ENCODE assay signal across 24 mouse cellular contexts in the genomic region with DNA sequence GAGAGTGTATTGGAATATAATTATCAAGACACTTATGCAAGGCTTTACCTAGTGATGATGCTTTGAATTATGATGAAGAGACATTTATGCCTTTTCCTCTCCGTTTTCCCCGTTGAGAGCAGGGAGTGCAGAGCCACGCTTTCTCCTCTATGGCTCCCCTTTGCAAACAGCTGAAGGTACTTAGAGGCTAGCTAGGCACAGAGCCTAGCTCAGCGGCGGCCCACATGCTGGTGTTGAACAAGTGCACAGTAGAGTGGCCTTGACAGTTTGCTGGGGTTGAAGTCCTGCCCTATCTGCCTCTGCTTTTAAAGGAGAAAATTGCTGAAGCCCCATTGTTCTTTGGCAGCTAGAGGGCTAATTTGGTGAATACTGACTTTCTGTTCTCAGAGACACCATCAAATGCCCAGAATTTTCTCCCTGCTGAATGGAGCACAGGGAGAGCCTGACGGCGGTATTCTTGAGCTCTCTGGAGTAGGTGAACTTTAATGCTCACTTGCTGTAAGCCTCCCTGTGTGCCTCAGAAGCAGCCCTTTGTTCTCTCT. TPM values are rescaled to one million over a fixed set of nuclear protein-coding genes. Genes with fewer than 3 reads are reported as not detected.
DNase-seq lines count a peak whose midpoint lies in the region; ATAC-seq and TF ChIP-seq lines count a peak whose summit lies in the region.
"Had no signal": no experiment of that assay in that cellular context is flagged by ENCODE, and none has a peak within 500 bp of the region (broad histone marks: within the 10 kb centered on the region; RNA-seq: fewer than 3 reads in every experiment).

No protein-coding gene starts in this region.

- H3K36me3 ChIP-seq in neural tube, embryonic 13.5 days: peaks cover 26% of the 10 kb centered on the region
- peaks cover 16% of the 10 kb centered on the region for H3K36me3 ChIP-seq in forebrain, embryonic 12.5 days (replicated peaks)
- H3K36me3 ChIP-seq in neural tube, embryonic 15.5 days: peaks cover 15% of the 10 kb centered on the region
- peaks cover 4% of the 10 kb centered on the region; the same call in 1 of the 2 replicates for H3K36me3 ChIP-seq in stomach, postnatal 0 days (ENCODE audit: control insufficient read depth, insufficient read depth, low read length)

- peaks cover 5% of the 10 kb centered on the region; the same call in 1 of the 2 replicates for H3K9me3 ChIP-seq in neural tube, embryonic 13.5 days
- peaks cover 7% of the 10 kb centered on the region; the same call in 1 of the 2 replicates for H3K9me3 ChIP-seq in forebrain, embryonic 12.5 days
- H3K9me3 ChIP-seq in neural tube, embryonic 15.5 days (replicated peaks): 0 out of 2 replicates have a peak, but pooled peaks cover 4% of the 10 kb centered on the region
- no peaks in the 10 kb centered on the region for H3K9me3 ChIP-seq in stomach, postnatal 0 days (ENCODE audit: control insufficient read depth, low read length)
- H3K9me3 ChIP-seq: embryonic facial prominence, embryonic 12.5 days; intestine, embryonic 15.5 days; liver, embryonic 15.5 days had no signal

- H3K4me3 ChIP-seq in neural tube, embryonic 13.5 days: no peak overlapping the region
- H3K4me3 ChIP-seq in forebrain, embryonic 12.5 days (replicated peaks): no peak overlapping the region
- H3K4me3 ChIP-seq in neural tube, embryonic 15.5 days (replicated peaks): no peak overlapping the region
- H3K4me3 ChIP-seq in stomach, postnatal 0 days (ENCODE audit: low read depth, low read length): no peak overlapping the region
- H3K4me3 ChIP-seq: embryonic facial prominence, embryonic 12.5 days; erythroblast, embryonic 14.5 days; intestine, embryonic 15.5 days; liver, embryonic 15.5 days; myocyte had no signal

- no peak for DNase-seq in frontal cortex, postnatal 25 days (ENCODE audit: low spot score in 2 of 2)
- DNase-seq in neural tube, embryonic 10.5 days (ENCODE audit: extremely low spot score, low spot score): no peak
- DNase-seq in stomach, postnatal 0 days (ENCODE audit: low spot score): no peak
- DNase-seq in MN1 (ENCODE audit: low spot score): no peak
- DNase-seq: adrenal gland, adult 2 months; cerebellum, adult 9-10 months; heart, postnatal 10 days; right cerebral cortex, postnatal 14 days; spleen, adult 18-20 months; thymus, adult 2 months had no signal

- peak; percentile 38; the same call in 1 of the 2 replicates for ATAC-seq in frontal cortex, adult (ENCODE audit: low TSS enrichment)
- no peak for ATAC-seq in neural tube, embryonic 13.5 days (ENCODE audit: low read depth)
- no peak for ATAC-seq in forebrain, embryonic 12.5 days (ENCODE audit: low FRiP score)
- no peak for ATAC-seq in neural tube, embryonic 15.5 days (ENCODE audit: low FRiP score)
- ATAC-seq in stomach, postnatal 0 days (ENCODE audit: low FRiP score, low TSS enrichment): no peak
- ATAC-seq: CD4-positive, CD25-positive, alpha-beta regulatory T cell, adult 4 months; intestine, embryonic 15.5 days; lung, postnatal 0 days had no signal

- H3K9ac ChIP-seq in neural tube, embryonic 13.5 days: no peak overlapping the region
- no peak overlapping the region for H3K9ac ChIP-seq in forebrain, embryonic 12.5 days
- H3K9ac ChIP-seq in neural tube, embryonic 15.5 days (replicated peaks): no peak overlapping the region
- no peak overlapping the region for H3K9ac ChIP-seq in stomach, postnatal 0 days (ENCODE audit: low read length)
- H3K9ac ChIP-seq: embryonic facial prominence, embryonic 12.5 days; hindbrain, embryonic 14.5 days; intestine, embryonic 15.5 days; liver, embryonic 15.5 days had no signal

- H3K4me1 ChIP-seq in neural tube, embryonic 13.5 days (replicated peaks): peaks cover 17% of the 10 kb centered on the region
- peaks cover 8% of the 10 kb centered on the region; the same call in 1 of the 2 replicates for H3K4me1 ChIP-seq in forebrain, embryonic 12.5 days
- H3K4me1 ChIP-seq in neural tube, embryonic 15.5 days: peaks cover 4% of the 10 kb centered on the region; the same call in 1 of the 2 replicates
- H3K4me1 ChIP-seq in stomach, postnatal 0 days (replicated peaks; ENCODE audit: control insufficient read depth, insufficient read depth): peaks cover 2% of the 10 kb centered on the region; the same call in 1 of the 2 replicates
- H3K4me1 ChIP-seq: embryonic facial prominence, embryonic 12.5 days; intestine, embryonic 15.5 days had no signal

- 39% methylated on average over 7 of the region's 7 CpGs for WGBS in neural tube, embryonic 13.5 days
- 59% methylated on average over 7 of the region's 7 CpGs for WGBS in forebrain, embryonic 12.5 days
- 39% methylated on average over 7 of the region's 7 CpGs for WGBS in neural tube, embryonic 15.5 days
- WGBS in stomach, postnatal 0 days: 84% methylated on average over 7 of the region's 7 CpGs

- H3K27me3 ChIP-seq in neural tube, embryonic 13.5 days: no peaks in the 10 kb centered on the region
- H3K27me3 ChIP-seq in forebrain, embryonic 12.5 days: no peaks in the 10 kb centered on the region
- no peaks in the 10 kb centered on the region for H3K27me3 ChIP-seq in neural tube, embryonic 15.5 days (replicated peaks)
- no peaks in the 10 kb centered on the region for H3K27me3 ChIP-seq in stomach, postnatal 0 days (ENCODE audit: control insufficient read depth, insufficient read depth, low read length)
- H3K27me3 ChIP-seq: embryonic facial prominence, embryonic 12.5 days; intestine, embryonic 15.5 days; liver, embryonic 15.5 days had no signal

- no peak for TF ChIP-seq CTCF in stomach, postnatal 0 days (IDR thresholded peaks at IDR 0.05; ENCODE audit: low read depth)

- no peak overlapping the region for H3K4me2 ChIP-seq in neural tube, embryonic 13.5 days
- H3K4me2 ChIP-seq in forebrain, embryonic 12.5 days: no peak overlapping the region
- no peak overlapping the region for H3K4me2 ChIP-seq in neural tube, embryonic 15.5 days
- no peak overlapping the region for H3K4me2 ChIP-seq in stomach, postnatal 0 days (replicated peaks; ENCODE audit: low read depth)
- H3K4me2 ChIP-seq: embryonic facial prominence, embryonic 12.5 days; heart, embryonic 11.5 days; hindbrain, embryonic 14.5 days; intestine, embryonic 15.5 days; liver, embryonic 15.5 days; midbrain, embryonic 11.5 days had no signal

- no peak for TF ChIP-seq EP300 in stomach, postnatal 0 days (optimal IDR thresholded peaks at IDR 0.05)

- peak overlapping the region; percentile 67 for H3K27ac ChIP-seq in neural tube, embryonic 13.5 days (replicated peaks)
- peak overlapping the region; percentile 36; the same call in 1 of the 2 replicates for H3K27ac ChIP-seq in forebrain, embryonic 12.5 days
- 0 out of 2 replicates have a peak overlapping the region, but pooled peaks have one; percentile 28 for H3K27ac ChIP-seq in neural tube, embryonic 15.5 days (replicated peaks)
- H3K27ac ChIP-seq in stomach, postnatal 0 days (replicated peaks): no peak overlapping the region
- H3K27ac ChIP-seq: embryonic facial prominence, embryonic 12.5 days; hindbrain, embryonic 14.5 days; intestine, embryonic 15.5 days; liver, embryonic 15.5 days had no signal

RNA-seq across cellular contexts. Expression of gene Mta3, which starts 34.2 kb away (rescaled TPM):
- 38.6 and 43.5 TPM in 2 replicates for polyA plus RNA-seq in neural tube, embryonic 13.5 days (2015; fragmentation: Nextera tagmentation; extraction: Ambion mirVana)
- 32.2 and 36.9 TPM in 2 replicates for polyA plus RNA-seq in forebrain, embryonic 12.5 days (2016; fragmentation: Nextera tagmentation; extraction: Ambion mirVana)
- 34.8 and 43.2 TPM in 2 replicates for polyA plus RNA-seq in neural tube, embryonic 15.5 days (2015; fragmentation: Nextera tagmentation; extraction: Ambion mirVana)
- 44.2 and 47.6 TPM in 2 replicates for polyA plus RNA-seq in stomach, postnatal 0 days (2015; fragmentation: Nextera tagmentation; extraction: Ambion mirVana)
